Mouse (Mus musculus) granulocyte monocyte progenitor cell, adult 5-6 weeks (primary cell): ENCODE results near the gene Chd9. TPM values are rescaled to one million over a fixed set of nuclear protein-coding genes. Genes with fewer than 3 reads are reported as not detected.
"Not testable (repeated sequence)": the region's sequence is repeated elsewhere in the genome, so short reads cannot be mapped to it uniquely, and the experiment has no call there.

Source experiments
- ATAC-seq: replicated peaks from 2 replicates; pipeline ENCODE4 v1.8.0; 2016; ENCODE audit warnings: mild to moderate bottlenecking, moderate TSS enrichment, inconsistent platforms; ENCODE audit not compliant: poor library complexity, severe bottlenecking
- total RNA-seq, 2 experiments: library from RNA; stranded (forward) in 1 of 2; stranded (reverse) in 1 of 2; fragments of 200-712, 200-1000 nt in 1 of 2; fragments of >200 nt in 1 of 2; fragmentation: Nextera tagmentation in 1 of 2; gene quantifications; 2 replicates each; pipeline ENCODE4 v1.2.3; 2014 to 2017

The Chd9 gene
- total RNA-seq, 2 experiments from 2014 or later, result 55.7 to 162 TPM

- ATAC-seq, result peak; percentile 86
Observed at GRCm38 (mm10) chr8:90869071-90869919, 41.1 kb downstream of the Chd9 start.

- peak; percentile 20 for ATAC-seq
Observed at GRCm38 (mm10) chr8:90869920-90870777, 42.0 kb downstream of the Chd9 start.

GRCm38 (mm10) chr8:90871375-90872080 lies 43.4 kb downstream of the Chd9 start:
- no peak for ATAC-seq

- ATAC-seq, result peak; percentile 25
Observed at GRCm38 (mm10) chr8:90873051-90873450, 44.9 kb downstream of the Chd9 start.

GRCm38 (mm10) chr8:90876213-90876721 lies 48.1 kb downstream of the Chd9 start:
- ATAC-seq, result peak; percentile 78

- ATAC-seq, result peak; percentile 40
Observed at GRCm38 (mm10) chr8:90876722-90877429, 48.7 kb downstream of the Chd9 start.

- no peak for ATAC-seq
Observed at GRCm38 (mm10) chr8:90877430-90877975, 49.4 kb downstream of the Chd9 start.

- no peak for ATAC-seq
Observed at GRCm38 (mm10) chr8:90878551-90878950, 50.4 kb downstream of the Chd9 start.

- ATAC-seq, result no peak
Observed at GRCm38 (mm10) chr8:90880041-90880440, 51.9 kb downstream of the Chd9 start.

- ATAC-seq, result no peak
Observed at GRCm38 (mm10) chr8:90881181-90881580, 53.0 kb downstream of the Chd9 start.

- no peak for ATAC-seq
Observed at GRCm38 (mm10) chr8:90882088-90882691, 54.0 kb downstream of the Chd9 start.

- ATAC-seq, result no peak
Observed at GRCm38 (mm10) chr8:90885671-90886368, 57.7 kb downstream of the Chd9 start.

- not testable (repeated sequence) for ATAC-seq
Observed at GRCm38 (mm10) chr8:90886369-90886712, 58.2 kb downstream of the Chd9 start.

- ATAC-seq, result not testable (repeated sequence)
Observed at GRCm38 (mm10) chr8:90887328-90887727, 59.2 kb downstream of the Chd9 start.

GRCm38 (mm10) chr8:90891872-90892578 lies 63.9 kb downstream of the Chd9 start:
- no peak for ATAC-seq

GRCm38 (mm10) chr8:90892579-90892919 lies 64.4 kb downstream of the Chd9 start:
- peak; percentile 58; the same call in 1 of the 2 replicates for ATAC-seq

GRCm38 (mm10) chr8:90894231-90894914 lies 66.2 kb downstream of the Chd9 start:
- 0 out of 2 replicates have a peak, but pooled peaks have one; percentile 17 for ATAC-seq
